Mouse (Mus musculus) heart, postnatal 36 days (tissue): Measurements from ENCODE around the gene Igfbp3. TPM values are rescaled to one million over a fixed set of nuclear protein-coding genes. Genes with fewer than 3 reads are reported as not detected.

ENCODE experiments used
- DNase-seq, 2 experiments: peaks; one replicate each; pipeline ENCODE4 v3.0.0; 2021 to 2022
- intact Hi-C: fragments of 180-260 bp; cut with DNase I; formaldehyde crosslinking; loops from one replicate; pipeline ENCODE4 v1.15.1; 2025
- total RNA-seq, 2 experiments: library from RNA; stranded (reverse); gene quantifications; 2 replicates each; pipeline ENCODE4 v1.2.3; 2021

The Igfbp3 gene
- total RNA-seq, 2 experiments from 2014 or later, result 28.9 to 31.0 TPM

GRCm38 (mm10) chr11:7213161-7213500 lies 592 bp downstream of the Igfbp3 start:
- intact Hi-C loops, result loop anchor here (5.0 to 10.0 kb wide), 3 partner anchors 284 to 922 kb away; no protein-coding TSS in a partner anchor
- no peak for DNase-seq

GRCm38 (mm10) chr11:7212126-7212798 lies 1.5 kb downstream of the Igfbp3 start:
- no peak for DNase-seq
- intact Hi-C loops, result loop anchor here (5.0 to 10.0 kb wide), 3 partner anchors 285 to 923 kb away; no protein-coding TSS in a partner anchor

DNA sequence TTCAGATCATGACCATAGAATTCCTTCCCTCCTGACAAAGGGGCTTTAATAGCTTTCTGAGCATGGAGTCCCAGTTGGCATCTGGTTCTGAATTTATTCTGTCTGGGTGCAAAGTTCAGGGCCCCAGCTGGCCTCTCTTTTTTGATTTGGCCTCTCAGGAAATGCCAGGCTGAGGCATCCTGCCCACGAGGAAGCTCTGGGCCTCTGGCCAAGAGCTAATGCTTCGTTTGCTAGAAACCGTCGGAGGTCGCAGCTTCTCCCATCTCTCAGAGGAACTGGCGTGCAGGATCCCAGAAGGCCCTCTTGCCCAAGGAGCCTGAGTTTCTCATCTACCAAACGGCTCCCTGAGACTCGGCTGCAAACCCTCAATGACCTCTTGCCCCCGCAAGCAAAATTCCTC lies 2.5 kb downstream of the Igfbp3 start:
- DNase-seq, result no peak
- intact Hi-C loops, result loop anchor here (1.0 to 10.0 kb wide), 6 partner anchors 286 to 1192 kb away; no protein-coding TSS in a partner anchor

DNA sequence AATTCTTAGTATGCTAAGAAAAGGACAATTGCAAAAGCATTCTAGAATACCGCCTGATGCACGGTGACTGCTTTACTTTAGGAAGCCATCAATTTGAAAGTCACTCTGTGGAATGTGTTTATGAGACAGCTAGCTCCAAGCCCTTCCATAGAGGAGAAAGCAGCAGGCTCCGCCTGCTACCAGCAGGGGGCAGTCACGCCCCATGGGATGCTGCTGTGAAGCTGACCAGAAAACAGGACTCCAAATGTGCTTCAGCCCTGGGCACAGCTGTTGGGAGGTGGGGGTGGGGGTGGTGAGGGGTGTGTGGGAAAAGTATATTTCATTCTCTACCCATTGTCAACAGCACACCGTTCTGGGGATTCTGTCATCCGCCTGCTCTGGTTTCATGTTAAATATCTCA lies 3.4 kb downstream of the Igfbp3 start:
- intact Hi-C loops, result loop anchor here (2.0 to 10.0 kb wide), 4 partner anchors 287 to 1092 kb away; no protein-coding TSS in a partner anchor

DNA sequence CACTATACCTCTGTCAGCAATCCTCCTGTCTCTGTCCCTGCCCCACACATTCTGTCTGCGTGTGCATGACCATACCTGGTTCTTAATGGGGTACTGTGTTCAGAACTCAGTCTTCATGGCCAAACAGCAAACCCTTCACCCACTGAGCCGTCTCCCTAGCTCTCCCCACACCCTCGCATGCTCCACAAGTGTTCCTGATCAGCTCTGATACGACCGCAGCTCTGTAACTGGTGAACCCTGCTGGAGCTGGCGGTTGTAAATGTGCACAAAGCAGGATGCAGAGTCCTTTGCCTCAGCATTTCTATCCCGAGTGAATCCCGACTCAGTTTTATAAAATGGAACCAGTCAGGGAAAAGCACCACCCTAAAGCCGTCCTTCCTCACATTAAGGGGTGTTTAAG lies 9.9 kb downstream of the Igfbp3 start:
- no peak for DNase-seq
- intact Hi-C loops, result no loop called here

More for the DNA sequence above, 3.4 kb downstream of the Igfbp3 start:
- DNase-seq, result peak; percentile 78 to 79

GRCm38 (mm10) chr11:7202206-7202605 lies 11.5 kb downstream of the Igfbp3 start:
- intact Hi-C loops, result no loop called here
- no peak for DNase-seq

- DNase-seq, result no peak
- intact Hi-C loops, result loop anchor here (1.0 kb wide), 1 partner anchor 1205 kb away; no protein-coding TSS in a partner anchor
Observed at GRCm38 (mm10) chr11:7200393-7200783, 13.3 kb downstream of the Igfbp3 start.

- intact Hi-C loops, result loop anchor here (1.0 kb wide), 1 partner anchor 1205 kb away; no protein-coding TSS in a partner anchor
- DNase-seq, result peak; percentile 52 to 60
Observed at GRCm38 (mm10) chr11:7199736-7200392, 13.9 kb downstream of the Igfbp3 start.

- intact Hi-C loops, result no loop called here
- no peak for DNase-seq
Observed at GRCm38 (mm10) chr11:7198481-7199256, 15.1 kb downstream of the Igfbp3 start.

- intact Hi-C loops, result no loop called here
- DNase-seq, result no peak
Observed at GRCm38 (mm10) chr11:7198006-7198405, 15.7 kb downstream of the Igfbp3 start.

- no peak for DNase-seq
Observed at GRCm38 (mm10) chr11:7197491-7197941, 16.2 kb downstream of the Igfbp3 start, which contains the start of gene Igfbp1. Gene Igfbp1 (plus strand): TSS chr11:7197782.

GRCm38 (mm10) chr11:7195312-7195685 lies 18.4 kb downstream of the Igfbp3 start:
- no peak for DNase-seq
- intact Hi-C loops, result no loop called here

More at GRCm38 (mm10) chr11:7197491-7197941, 16.2 kb downstream of the Igfbp3 start, which contains the start of gene Igfbp1:
- intact Hi-C loops, result no loop called here

- DNase-seq, result no peak
- intact Hi-C loops, result no loop called here
Observed at GRCm38 (mm10) chr11:7194432-7195311, 19.1 kb downstream of the Igfbp3 start.

- intact Hi-C loops, result no loop called here
- no peak for DNase-seq
Observed at GRCm38 (mm10) chr11:7193134-7193533, 20.6 kb downstream of the Igfbp3 start.

DNA sequence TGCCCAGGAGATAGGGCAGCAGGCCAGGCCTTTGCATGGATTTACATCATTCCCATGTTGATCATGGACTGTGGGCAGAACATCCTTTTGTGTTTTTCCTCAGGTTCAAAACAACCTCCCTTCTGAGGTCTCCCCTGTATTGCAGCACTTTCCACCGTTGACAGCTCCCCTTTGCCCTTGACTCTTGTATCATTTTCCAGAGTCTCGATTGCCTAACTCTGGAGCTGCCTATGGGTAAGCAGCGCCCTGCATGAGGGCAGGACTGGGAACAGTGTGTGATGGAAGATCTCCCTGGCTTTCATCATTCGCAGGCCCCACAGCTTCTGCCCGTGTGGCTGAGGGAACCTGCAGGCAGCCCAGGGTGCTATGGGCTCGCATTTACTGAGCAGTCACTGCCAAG lies 21.0 kb downstream of the Igfbp3 start:
- no peak for DNase-seq
- intact Hi-C loops, result no loop called here

- intact Hi-C loops, result no loop called here
- DNase-seq, result no peak
Observed at GRCm38 (mm10) chr11:7188469-7188868, 25.3 kb downstream of the Igfbp3 start, which contains the start of gene Gm11985. Gene Gm11985 (minus strand): TSS chr11:7188569.

GRCm38 (mm10) chr11:7187472-7187871 lies 26.3 kb downstream of the Igfbp3 start:
- intact Hi-C loops, result no loop called here
- no peak for DNase-seq

DNA sequence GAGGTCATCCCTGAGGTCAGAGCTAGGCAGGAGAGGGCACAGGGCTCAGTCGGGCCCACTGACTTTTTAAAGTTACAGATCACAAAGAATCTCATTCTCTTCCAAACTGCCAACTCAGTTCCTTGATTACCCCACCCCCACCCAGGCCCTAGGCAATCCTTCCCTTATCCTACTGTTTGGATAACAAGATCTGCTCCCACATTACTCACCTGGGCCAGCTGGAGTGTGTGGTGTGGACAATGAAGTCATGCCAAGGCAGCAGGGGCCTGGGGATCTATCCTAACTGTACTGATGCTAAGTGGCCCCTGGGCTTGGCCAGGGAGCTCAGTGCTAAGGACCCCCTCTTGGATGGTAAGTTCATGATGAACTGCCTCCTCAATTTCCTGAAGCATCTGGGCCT lies 29.3 kb downstream of the Igfbp3 start:
- intact Hi-C loops, result no loop called here

GRCm38 (mm10) chr11:7182409-7183042 lies 31.2 kb downstream of the Igfbp3 start:
- DNase-seq, result no peak
- intact Hi-C loops, result no loop called here

More for the DNA sequence above, 29.3 kb downstream of the Igfbp3 start:
- DNase-seq, result no peak
